Mouse (Mus musculus) lung, postnatal 36 days (tissue): Measurements from ENCODE around the gene Snx27.

Experiments
- DNase-seq: peaks from one replicate; pipeline ENCODE4 v3.0.0; 2022; ENCODE audit warnings: mixed read lengths

Snx27 gene

DNA sequence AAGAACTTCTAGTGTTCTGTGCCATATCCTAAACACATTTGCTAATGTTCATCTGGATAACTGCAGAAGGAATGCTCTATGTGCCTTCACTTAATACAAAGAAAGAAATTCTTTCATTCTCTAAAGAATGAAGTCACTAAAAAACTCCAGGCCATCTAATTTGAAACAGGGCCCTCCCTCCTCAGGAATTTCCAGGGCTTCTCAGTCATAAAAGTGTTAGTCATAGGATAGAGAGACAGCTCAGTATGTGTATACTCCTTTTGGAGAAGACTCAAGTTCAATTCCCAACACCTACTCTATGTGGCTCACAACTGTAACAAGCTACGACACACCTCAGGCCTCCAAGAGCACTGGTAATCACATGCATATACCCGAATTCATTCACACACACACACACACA, 17.0 kb downstream of the Snx27 start:
- peak; percentile 19 for DNase-seq

DNA sequence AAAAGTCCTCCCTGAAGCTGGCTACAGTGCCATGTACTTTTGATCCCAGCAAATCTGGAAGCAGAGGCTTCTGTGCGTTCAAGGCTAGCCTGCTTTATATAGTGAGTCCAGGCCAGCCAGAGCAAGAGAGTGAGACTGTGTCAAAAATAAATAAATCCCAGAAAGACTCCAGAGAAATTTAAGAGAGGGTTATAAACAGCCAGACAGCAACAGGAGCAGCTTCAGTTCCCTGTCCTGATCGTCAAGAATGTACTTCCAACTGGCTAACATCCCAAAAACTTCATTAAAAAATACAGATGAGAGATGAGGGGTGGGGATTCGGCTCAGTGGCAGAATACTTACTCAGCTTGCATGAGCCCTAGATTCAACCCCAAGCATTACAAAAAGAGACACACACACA, 17.4 kb downstream of the Snx27 start:
- no peak for DNase-seq

DNA sequence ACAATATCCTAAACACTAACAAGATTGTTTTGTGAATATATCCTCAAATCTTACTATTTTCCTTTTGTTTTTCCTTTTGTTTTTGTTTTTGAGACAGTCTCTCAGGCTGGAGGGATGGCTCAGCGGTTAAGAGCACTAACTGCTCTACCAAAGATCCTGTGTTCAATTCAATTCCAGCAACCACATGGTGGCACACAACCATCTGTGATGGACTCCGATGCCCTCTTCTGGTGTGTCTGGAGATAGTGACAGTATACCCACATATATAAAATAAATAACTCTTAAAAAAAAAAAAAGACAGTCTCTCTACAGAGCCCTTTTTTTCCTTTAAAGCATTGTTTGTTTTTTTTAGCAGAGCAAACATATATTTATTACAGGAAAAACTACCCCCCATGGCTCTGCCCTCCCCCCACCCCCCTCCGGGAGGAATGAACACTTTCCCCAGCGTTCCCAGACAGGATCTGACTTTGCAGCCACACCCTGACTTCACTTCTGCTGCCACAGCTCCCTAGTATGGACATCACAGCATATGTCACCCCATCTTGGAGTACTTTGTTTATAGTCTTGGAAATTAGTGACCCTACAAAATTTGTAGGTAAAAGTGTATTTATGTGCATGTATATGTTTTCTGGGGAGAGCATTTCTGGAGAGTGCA, 18.0 kb downstream of the Snx27 start:
- no peak for DNase-seq

DNA sequence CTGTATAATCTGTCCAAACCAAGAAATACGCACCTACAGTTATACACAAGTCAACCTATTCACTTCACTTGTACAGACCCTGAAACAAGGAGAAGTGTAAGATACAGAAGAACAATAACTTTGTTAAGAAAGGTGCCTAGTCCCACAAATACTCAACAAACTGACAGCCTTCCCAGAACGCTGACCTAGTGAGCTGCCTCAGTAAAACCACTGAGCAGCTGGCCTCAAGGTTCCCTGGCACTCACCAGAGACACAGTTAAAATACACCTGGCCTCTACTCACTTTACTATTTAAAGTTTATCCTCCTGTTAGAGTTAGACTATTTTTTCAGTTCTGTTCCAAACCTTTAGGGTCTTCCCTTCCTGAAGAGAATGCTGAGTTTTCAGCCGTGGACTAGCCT, 19.4 kb downstream of the Snx27 start:
- no peak for DNase-seq

DNA sequence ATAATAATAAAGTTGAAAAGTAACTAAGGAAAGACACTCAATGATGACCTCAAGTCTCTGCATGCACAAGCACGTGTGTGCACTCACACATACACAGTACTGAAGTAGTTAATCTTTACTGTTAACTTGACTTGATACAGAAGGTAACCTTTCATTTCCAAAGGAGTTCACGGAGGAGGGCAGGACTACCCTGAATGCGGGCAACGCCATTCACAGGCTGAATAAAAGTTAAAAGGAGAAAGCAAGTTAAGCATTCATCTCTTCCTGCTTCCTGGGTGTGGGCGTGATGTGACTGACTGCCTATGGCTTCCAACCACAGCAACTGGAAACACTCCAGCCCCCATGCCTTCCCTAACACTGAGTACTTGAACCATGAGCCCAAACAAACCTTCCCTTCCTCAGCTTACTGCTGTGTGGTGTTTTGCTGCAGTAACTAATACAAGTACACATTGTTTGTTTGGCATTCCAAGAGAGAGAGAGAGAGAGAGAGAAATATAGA, 22.5 kb downstream of the Snx27 start:
- DNase-seq, result peak; percentile 16

DNA sequence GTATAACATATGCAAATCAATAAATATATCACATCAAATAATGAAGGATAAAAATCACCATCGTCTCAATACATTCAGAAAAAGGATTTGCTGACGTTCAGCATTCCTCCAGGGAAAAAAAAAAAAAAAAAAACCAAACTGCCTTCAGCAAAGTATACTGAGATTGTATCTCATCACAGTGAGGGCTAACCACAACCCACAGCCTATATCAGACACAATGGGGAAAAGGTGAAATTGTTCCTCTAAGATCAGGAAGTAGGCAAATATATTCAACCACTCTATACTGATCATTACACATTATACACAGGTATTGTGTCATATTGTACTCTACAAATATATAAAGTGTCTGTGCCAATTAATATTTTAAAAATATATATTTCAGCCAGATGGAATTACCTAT, 33.5 kb downstream of the Snx27 start:
- DNase-seq, result no peak

DNA sequence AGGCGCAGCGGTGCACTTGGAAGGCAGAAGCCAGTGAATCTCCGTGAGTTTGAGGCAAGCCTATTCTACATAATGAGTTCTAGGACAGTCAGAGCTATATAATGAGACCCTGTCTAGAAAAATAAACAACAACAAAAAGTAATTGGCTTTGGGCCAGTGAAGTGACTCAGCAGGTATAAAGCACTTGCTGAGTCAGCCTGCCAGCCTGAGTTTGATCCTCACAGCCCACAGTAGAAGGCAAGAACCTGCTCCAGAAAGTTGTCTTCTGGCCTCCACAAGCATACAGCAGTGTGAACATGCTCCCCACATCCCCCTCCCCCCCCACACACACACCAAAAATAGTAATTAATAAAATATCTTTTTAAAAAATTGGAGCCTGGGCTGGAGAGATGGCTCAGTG, 45.3 kb downstream of the Snx27 start:
- DNase-seq, result no peak

DNA sequence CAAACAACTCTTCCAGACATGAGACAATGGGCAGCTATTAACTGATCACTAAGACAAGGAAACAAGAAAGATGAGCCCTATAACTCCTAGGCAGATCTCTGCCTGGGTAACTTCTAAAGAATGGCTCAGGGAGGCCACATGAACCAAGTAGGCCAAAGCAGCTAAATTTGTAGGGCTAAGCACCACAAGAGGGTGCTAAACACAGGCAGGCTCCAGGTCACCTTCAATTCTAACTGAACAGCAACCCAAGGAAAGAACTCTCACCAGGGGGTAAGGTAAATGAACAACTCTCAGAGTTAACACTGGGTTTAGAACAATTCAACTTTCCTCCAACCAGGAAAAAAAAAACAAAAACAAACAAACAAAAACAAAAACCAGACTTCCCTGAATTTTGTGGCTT, 48.5 kb downstream of the Snx27 start:
- DNase-seq, result peak; percentile 80

DNA sequence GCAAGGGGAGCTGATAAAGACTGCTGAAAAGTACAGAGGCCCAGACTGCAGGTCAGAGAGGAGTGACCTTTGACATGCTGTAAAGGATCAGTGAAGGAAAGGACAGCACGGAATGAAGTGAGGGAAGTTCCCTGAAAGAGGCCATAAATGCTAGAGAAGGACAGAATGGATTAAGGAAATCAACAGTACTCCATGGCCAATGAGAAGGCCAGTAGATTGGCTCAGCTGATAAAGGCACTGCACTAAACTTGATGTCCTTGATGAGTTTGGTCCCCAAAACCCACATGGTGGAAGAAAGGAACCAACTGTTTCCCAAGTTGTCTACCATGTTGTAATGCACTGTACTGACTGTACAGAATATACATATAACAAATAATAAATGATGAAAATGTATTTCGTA, 55.8 kb downstream of the Snx27 start:
- no peak for DNase-seq

DNA sequence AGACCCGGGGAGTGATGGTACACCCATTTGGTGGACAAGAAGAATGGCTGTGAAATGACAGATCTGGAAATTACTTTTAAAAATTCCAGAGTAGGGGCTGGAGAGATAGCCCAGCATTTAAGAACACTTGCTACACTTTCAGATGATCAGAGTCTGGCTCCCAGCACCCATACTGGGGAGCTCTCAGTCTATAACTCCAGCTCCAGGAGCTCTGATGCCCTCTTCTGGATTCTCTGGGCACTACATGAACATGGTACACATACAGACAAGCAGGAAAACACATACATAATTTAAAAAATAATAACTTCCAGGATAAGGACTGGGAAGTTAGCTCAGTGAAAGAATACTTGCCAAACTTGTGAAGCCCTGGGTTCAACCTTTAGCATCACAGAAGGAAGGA, 75.9 kb downstream of the Snx27 start:
- peak; percentile 38 for DNase-seq

DNA sequence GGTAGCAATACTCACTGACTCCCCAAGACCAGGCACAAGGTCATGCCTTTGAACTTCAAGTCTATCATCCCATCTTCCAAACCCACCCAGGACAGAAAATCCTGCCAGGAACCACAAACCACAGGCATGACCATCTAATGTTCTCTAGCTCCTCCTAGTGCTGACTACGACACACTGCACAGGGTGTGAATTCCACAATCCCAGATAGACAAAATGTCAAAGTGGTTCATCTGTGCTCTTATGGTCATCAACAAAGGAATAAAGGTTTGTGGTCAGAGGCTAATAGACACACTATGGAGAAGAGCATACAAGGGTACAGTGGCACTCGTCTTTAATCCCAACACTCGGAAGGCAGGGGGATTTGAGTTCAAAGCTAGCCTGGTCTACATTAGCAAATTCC, 80.3 kb downstream of the Snx27 start:
- peak; percentile 55 for DNase-seq

DNA sequence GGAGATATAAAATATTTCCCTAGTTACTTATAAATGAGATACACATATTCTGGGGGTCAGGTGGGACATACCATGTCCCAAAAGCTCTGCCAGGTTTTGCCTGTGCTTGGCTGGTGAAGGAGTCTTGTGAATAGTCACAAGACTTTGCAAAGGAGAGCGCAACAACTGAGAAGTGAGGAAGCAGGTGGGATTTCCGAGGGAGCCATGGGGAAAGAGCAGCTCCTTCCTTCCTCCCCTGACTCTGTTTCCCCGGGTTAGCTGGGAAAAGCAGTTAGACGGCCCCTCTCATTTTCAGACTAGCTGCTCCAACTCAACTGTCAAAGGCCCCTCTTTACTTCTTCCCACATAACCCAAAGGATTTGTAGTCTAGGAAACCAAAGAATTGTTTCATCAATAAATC, 85.4 kb downstream of the Snx27 start:
- no peak for DNase-seq

DNA sequence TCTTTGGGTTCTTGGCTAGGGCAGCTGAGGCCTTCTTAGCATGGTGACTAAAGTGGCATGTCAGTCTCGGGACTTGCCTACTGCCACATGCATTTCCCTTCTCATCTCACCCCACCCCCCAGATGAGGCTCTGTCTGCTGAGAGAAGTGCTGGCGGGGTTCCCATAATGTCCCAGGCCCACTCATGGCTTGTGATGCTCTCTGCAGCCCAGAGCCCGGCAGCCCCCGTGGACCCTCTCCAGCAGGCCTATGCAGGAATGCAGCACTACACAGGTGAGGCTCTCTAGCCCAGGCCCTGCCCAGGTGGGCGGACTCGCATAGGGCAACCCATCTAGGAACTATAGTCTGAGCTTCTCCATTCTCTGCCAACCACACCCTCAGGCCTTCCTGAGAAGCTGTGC, 94.9 kb downstream of the Snx27 start:
- DNase-seq, result no peak

DNA sequence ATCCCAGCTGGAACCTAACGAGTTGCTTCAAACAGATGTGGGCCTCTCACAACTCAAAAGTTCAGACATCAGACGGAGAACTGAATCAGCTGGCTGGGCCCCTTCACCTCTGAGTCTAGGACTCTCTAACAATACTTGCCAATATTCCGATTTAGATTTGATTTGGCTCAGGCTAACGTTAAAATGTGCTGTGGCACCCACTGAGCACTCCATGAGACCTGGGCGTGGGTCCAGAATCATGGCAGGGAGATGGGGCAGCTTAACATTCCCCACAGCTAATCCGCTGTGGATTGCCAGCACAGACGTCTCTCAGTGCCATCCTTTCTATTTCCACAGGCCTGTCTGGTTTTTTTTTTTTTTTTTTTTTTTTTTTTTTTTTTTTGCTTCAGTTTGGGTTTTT, 96.6 kb downstream of the Snx27 start:
- DNase-seq, result no peak

DNA sequence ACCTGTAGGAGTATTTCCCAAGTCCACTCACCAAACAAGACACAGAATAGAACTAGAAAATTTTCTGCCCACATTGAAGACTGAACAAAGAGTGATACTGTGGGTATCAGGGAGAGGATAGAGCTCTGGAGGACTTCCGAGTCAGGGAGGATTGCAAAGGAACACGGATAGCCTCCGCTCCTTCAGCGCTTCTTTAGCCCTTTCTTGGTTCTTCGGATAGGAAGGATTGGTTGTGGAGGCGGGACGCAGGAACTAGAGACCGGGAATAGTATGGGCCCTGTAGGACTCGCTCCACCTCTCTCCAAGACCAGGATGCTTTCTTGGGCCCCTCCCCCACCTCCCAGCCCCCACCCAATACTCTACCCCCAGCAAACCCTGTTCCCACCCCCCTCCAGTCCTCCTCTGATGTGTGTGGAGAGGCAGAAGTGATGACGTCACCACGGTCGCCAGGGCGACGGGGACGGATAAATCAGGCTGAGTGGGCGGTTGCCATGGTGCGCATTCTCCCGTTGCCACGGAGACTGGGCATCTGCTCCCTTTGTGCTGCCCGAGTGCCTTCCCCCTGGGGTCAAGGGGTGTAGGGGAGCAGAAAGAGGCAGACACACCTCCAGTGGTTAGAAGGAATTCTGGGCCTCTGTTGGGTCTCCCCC, 98.6 kb downstream of the Snx27 start:
- DNase-seq, result no peak

DNA sequence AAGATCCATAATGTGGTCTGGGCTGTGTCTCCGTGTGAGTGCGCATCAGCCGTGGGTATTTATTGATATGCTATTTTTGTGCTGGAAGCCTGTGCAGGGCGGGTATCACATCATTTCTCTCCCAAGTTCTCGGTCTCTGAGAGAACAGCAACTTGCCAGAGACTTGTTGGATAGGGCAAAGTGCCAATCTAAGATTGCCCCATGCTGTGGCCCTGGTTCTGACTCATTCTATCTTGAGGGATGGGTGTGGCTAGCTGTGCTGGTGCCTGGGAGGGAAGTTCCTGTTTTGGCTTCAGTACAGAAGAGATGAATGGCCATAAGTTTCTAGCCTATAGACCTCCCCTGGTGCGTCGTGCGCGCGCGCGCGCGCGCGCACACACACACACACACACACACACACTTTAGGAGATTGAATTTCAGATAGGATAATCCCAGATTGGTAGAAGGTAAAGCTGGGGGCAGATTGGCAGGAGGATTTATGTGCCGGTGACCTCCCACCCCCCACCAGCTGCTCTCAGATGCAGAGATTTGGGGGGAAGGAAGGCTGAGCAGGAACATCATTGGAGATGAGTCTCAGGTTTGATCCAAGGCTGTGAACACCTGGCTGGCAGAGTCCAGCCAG, 99.6 kb downstream of the Snx27 start:
- DNase-seq, result peak; percentile 80

DNA sequence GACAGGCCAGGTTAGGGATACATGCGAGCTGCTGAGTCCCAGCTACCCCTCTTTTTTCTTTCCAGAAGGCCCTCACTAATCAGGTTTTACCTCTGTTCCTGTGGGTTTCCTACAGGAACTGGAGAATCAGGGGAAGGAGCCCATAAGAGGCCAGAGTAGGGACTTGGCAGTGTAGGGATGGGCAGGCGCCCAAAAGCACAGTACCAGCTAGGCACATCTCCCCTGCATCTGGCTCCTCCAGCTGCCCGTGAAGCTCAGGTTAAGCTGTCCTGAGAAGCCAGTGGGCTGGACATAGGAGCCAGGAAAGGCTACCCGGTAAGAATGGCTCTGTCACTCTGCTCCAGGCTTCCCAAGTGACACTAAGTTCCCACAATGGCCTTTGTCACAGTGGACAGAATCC, 101.1 kb downstream of the Snx27 start:
- DNase-seq, result no peak

DNA sequence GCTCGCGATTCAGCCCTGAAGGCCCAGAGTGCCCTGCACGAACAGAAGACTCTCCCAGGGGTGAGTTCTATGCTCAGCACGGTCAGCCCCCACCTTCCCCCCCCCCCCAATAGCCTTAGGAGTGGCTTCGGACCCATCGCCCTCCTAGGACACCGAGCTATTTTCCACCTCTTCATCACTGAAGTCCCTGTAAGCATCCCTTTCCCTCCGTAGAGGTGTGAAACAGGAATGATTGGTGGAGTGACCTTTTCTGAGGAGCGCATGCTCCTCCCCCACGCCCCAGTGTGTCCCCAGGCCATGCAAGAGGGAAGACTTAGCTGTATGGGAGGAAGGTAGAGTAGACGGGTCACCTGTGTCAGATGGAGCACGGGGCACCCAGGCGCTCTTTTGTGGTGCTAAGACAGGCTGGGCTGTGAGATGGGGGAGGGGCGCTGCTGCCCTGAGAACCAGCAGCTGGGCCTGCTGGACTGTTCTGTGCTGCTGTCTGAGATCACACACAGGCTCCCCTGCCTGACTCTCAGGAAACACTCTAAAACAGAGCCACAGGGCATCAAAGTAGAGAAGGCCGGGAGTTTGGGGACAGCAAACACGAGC, 102.1 kb downstream of the Snx27 start, which contains the start of gene Riiad1:
Riiad1 (minus strand) TSS at position 51 of the 594 bp plus-strand sequence.
- no peak for DNase-seq

DNA sequence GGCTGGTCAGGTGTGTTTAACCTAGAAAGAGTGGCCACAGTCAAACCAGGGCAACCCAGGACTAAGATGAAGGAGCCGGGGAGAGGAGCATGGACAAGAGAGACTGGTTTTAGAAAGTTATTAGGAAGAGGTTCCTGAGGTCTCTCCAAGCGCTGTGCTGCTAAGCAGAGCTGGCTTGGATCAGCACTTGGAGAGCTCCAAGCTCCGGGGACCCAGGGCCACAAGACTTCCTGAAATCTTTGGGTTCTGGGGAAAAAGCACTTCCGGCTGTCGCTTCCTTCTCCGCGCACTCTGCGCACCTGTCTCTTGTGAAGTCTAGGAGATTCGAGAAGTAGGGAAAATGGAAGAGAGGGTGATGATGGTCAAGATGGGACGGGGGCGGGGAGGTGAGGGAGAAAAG, 103.0 kb downstream of the Snx27 start:
- DNase-seq, result no peak

DNA sequence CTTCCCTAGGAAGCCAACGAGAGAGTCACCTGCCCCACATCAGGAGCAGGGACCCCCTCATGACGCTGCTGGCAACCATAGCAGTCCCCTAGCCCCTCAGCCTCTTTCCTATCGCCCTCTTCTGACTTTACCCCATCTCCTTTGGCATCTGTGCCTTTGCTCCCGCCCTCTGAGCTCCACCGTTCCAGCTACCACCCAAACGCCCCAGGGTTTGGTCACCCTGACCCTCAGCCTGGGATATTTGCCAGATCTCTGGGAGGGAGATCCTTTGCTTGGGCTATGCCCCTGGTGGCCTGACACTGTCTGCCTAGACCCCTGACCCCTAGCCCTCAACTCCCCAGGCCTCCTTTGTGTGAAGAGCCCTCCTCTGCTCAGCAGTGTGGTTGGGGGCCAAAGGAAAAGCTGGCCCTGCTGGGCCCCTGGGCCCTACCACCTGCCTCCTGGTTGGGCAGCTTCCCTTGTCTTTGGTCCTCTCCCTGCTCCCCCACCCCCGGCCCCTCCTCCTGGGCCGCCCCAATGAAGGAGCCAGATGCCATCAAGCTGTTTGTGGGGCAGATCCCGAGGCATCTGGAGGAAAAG, 103.8 kb downstream of the Snx27 start:
- no peak for DNase-seq

DNA sequence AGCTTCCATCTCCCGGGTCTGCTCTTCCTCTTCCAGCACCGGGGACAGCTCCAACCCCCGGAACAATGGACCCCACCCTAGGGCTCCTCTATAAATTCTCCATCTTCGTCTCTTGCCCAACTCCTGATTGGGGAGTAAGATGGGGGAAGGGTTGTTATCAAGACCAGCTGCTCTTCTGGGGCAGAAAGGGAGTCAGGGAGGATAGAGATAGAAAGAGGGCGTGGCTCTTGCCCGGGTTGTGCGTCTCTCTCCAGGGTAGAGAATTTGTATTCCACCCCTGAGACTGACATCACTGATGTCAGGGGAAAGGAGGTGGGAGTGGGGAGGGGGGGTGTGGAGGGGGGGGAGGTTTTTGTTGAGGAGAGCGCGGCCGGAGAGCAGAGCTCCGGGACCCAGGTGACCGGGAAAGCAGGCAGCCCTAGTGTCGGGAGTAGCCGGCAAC, 104.5 kb downstream of the Snx27 start, which contains the start of gene Celf3:
Celf3 (plus strand) TSS at position 315 of the 442 bp plus-strand sequence.
- DNase-seq, result no peak

DNA sequence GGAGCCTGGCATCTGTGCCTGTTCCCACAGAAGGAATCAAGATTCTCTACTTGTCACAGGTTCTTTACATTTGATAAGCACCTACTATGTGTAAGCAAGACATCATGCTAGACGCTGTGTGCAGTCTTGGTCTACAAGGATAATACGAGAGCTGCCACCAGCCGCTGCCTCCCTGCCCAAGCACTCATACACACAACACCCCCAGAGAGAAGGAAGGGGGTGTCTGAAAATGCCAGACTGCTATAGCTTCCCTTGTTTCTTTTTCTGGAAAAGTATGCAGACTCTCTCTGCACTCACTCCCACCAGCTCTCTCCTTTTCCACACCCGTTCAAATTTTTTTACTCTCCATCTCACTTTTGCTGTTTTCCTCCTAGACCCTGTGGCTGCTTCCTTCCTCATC, 105.1 kb downstream of the Snx27 start:
- no peak for DNase-seq

DNA sequence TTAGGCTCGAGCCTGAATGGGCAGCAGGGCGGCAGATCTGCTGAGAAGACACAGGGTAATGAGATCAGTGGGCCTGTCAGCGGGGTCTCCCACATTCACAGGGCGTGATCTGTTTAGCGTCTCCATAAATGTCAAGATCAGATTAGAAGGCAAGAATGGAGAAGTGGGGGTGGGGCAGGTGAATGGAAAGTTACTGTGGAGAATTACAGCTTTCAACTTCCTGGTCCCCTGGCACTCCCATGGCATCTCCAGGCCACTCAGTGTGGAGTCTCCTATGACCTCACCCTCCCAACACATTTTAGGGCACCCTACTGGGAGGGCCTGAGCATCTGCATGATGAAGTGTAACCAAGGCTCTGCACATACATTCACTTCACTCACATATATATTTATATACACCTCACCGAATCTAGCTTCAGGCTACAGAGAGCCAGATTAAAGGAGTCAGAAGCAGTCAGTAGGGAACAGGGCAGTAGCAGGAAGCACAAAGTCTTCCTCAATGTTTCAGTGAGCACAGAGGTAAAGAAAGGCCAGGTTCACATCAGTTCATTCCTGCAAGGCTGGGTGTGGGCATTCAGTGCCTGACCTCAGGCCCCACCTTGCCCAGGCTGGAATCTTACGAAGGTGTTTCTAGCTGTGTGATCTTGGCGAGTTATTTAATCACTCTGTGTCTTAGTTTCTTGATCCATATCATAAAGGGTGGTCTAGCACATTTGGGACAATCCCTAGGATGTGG, 106.0 kb downstream of the Snx27 start:
- peak; percentile 36 for DNase-seq
